Mouse (Mus musculus) frontal cortex, postnatal 10 days (tissue): ENCODE data around the gene Usp28.

Experiments used
- DNase-seq, 2 experiments: peaks; one replicate each; pipeline ENCODE4 v3.0.0; 2022; ENCODE audit warnings: low spot score in 2 of 2, mixed read lengths in 1 of 2

Gene Usp28

GRCm38 (mm10) chr9:49021289-49021688, 36.1 kb downstream of the Usp28 start:
- DNase-seq, result no peak

GRCm38 (mm10) chr9:49023956-49024355, 38.8 kb downstream of the Usp28 start:
- no peak for DNase-seq

- DNase-seq, result no peak
Observed at GRCm38 (mm10) chr9:49024529-49024928, 39.4 kb downstream of the Usp28 start.

- no peak for DNase-seq
Observed at GRCm38 (mm10) chr9:49034764-49035163, 49.6 kb downstream of the Usp28 start.

GRCm38 (mm10) chr9:49050901-49051300, 65.7 kb downstream of the Usp28 start:
- DNase-seq, result no peak

- DNase-seq, result peak in 1 of 2 experiments; percentile 54
Observed at GRCm38 (mm10) chr9:49051349-49051748, 66.2 kb downstream of the Usp28 start.

- DNase-seq, result no peak
Observed at GRCm38 (mm10) chr9:49054028-49054427, 68.9 kb downstream of the Usp28 start.

GRCm38 (mm10) chr9:49055333-49056205, 70.4 kb downstream of the Usp28 start, which contains the start of gene Zw10:
Zw10 (plus strand) TSS chr9:49055613.
- peak; percentile 90 to 92 for DNase-seq

- DNase-seq, result no peak
Observed at GRCm38 (mm10) chr9:49076847-49077246, 91.7 kb downstream of the Usp28 start.

- no peak for DNase-seq
Observed at GRCm38 (mm10) chr9:49081107-49081506, 95.9 kb downstream of the Usp28 start, which contains the start of gene Tmprss5. Tmprss5 (plus strand) TSS chr9:49081260.

GRCm38 (mm10) chr9:49081561-49081960, 96.4 kb downstream of the Usp28 start:
- peak; percentile 26 to 72 for DNase-seq

GRCm38 (mm10) chr9:49087317-49087716, 102.1 kb downstream of the Usp28 start:
- no peak for DNase-seq
